Mouse (Mus musculus) embryonic facial prominence, embryonic 10.5 days (tissue): ENCODE results near the gene Fam122a. TPM values are rescaled to one million over a fixed set of nuclear protein-coding genes. Genes with fewer than 3 reads are reported as not detected.

Experiments
- DNase-seq: peaks from one replicate; pipeline ENCODE4 v3.0.0-alpha.2; 2017; ENCODE audit warnings: low spot score
- H3K27ac ChIP-seq: fragments of 300-500 bp; sonication (generic); replicated peaks from 2 replicates; pipeline ENCODE4 v1.5.1; 2016; ENCODE audit warnings: mild to moderate bottlenecking
- H3K27me3 ChIP-seq: fragments of 300-500 bp; sonication (generic); replicated peaks from 2 replicates; pipeline ENCODE4 v1.6.1; 2016; ENCODE audit warnings: low read depth, mild to moderate bottlenecking; ENCODE audit not compliant: poor library complexity, severe bottlenecking
- H3K36me3 ChIP-seq: fragments of 300-500 bp; sonication (generic); replicated peaks from 2 replicates; pipeline ENCODE4 v1.6.1; 2016; ENCODE audit warnings: mild to moderate bottlenecking, moderate library complexity
- H3K4me1 ChIP-seq: fragments of 300-500 bp; sonication (generic); 2 replicates; pipeline ENCODE4 v1.6.1; 2016
- H3K4me3 ChIP-seq: fragments of 300-500 bp; sonication (generic); 2 replicates; pipeline ENCODE4 v1.5.1; 2016; ENCODE audit warnings: mild to moderate bottlenecking, moderate library complexity
- H3K9me3 ChIP-seq: fragments of 300-500 bp; sonication (generic); 2 replicates; pipeline ENCODE4 v1.6.1; 2016; ENCODE audit warnings: mild to moderate bottlenecking
- WGBS: fragments of 180-500 bp; shearing (Covaris S2); methylation state at CpG from one replicate; pipeline ENCODE4 v1.1.7; 2016; 5-methylcytosine and 5-hydroxymethylcytosine counted together
- polyA plus RNA-seq: library from polyadenylated mRNA; unstranded; fragments of >200 nt; fragmentation: Nextera tagmentation; extraction: Ambion mirVana; gene quantifications from 2 replicates; pipeline ENCODE4 v1.2.1, GENCODE M21; 2016

The Fam122a gene
- polyA plus RNA-seq, 1 experiment from 2014 or later: 46.2 TPM

- peak overlapping the region; percentile 77 for H3K4me3 ChIP-seq
- peaks cover 17% of the 10 kb centered on the region for H3K4me1 ChIP-seq
- no peaks in the 10 kb centered on the region for H3K9me3 ChIP-seq
- H3K27me3 ChIP-seq: no peaks in the 10 kb centered on the region
- peaks cover 5% of the 10 kb centered on the region; the same call in 1 of the 2 replicates for H3K36me3 ChIP-seq
- H3K27ac ChIP-seq: peak overlapping the region; percentile 96
- peak; percentile 27 for DNase-seq
- 1% methylated on average over 11 of the region's 11 CpGs for WGBS
Observed at GRCm38 (mm10) chr19:24476461-24476860, 695 bp downstream of the Fam122a start.

- 88% methylated on average over 6 of the region's 6 CpGs for WGBS
- Histone ChIP-seq H3K27me3 (no peaks in the 10 kb centered on the region), H3K4me1 (peaks cover 17% of the 10 kb centered on the region), H3K4me3 (no peak overlapping the region; the same call in 1 of the 2 replicates), H3K27ac (no peak overlapping the region), H3K36me3 (peaks cover 5% of the 10 kb centered on the region; the same call in 1 of the 2 replicates), H3K9me3 (no peaks in the 10 kb centered on the region)
- no peak for DNase-seq
Observed at GRCm38 (mm10) chr19:24475281-24475680, 1.9 kb downstream of the Fam122a start.

DNA sequence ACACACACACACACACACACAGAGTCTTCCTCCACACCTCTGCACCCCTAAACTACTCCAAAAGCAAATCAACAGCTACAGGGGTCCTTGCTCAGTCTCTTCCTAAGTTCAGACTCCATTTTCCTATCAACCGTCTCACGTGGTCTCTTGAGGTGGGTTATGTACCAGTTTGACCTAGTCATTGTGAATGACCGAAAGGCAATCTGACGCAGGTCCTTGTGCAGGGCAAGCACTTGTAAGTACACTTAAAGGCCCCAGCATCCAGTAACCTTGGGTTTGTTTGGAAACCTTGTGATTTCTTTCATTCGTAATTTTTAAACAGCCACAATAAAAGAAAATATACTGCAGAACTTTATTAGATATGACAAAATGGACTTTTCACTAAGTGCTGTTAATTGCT, 4.6 kb downstream of the Fam122a start:
- no peaks in the 10 kb centered on the region for H3K27me3 ChIP-seq
- peaks cover 5% of the 10 kb centered on the region; the same call in 1 of the 2 replicates for H3K36me3 ChIP-seq
- WGBS: 89% methylated on average over 5 of the region's 5 CpGs
- no peaks in the 10 kb centered on the region for H3K9me3 ChIP-seq
- H3K27ac ChIP-seq: no peak overlapping the region
- no peak overlapping the region for H3K4me3 ChIP-seq
- DNase-seq: no peak
- H3K4me1 ChIP-seq: peaks cover 14% of the 10 kb centered on the region; the same call in 1 of the 2 replicates

- H3K4me3 ChIP-seq: no peak overlapping the region
- no peak for DNase-seq
- no peaks in the 10 kb centered on the region for H3K9me3 ChIP-seq
- 89% methylated on average over 6 of the region's 6 CpGs for WGBS
- no peaks in the 10 kb centered on the region for H3K27me3 ChIP-seq
- H3K4me1 ChIP-seq: peaks cover 14% of the 10 kb centered on the region; the same call in 1 of the 2 replicates
- peaks cover 5% of the 10 kb centered on the region; the same call in 1 of the 2 replicates for H3K36me3 ChIP-seq
- H3K27ac ChIP-seq: no peak overlapping the region
Observed at GRCm38 (mm10) chr19:24471538-24471937, 5.6 kb downstream of the Fam122a start.

GRCm38 (mm10) chr19:24469216-24469615, 7.9 kb downstream of the Fam122a start:
- Histone ChIP-seq H3K36me3 (peaks cover 5% of the 10 kb centered on the region; the same call in 1 of the 2 replicates), H3K27ac (no peak overlapping the region), H3K27me3 (no peaks in the 10 kb centered on the region), H3K4me1 (no peaks in the 10 kb centered on the region), H3K9me3 (no peaks in the 10 kb centered on the region), H3K4me3 (no peak overlapping the region)
- DNase-seq: no peak
- WGBS: 61% methylated on average over 4 of the region's 4 CpGs

- H3K9me3 ChIP-seq: no peaks in the 10 kb centered on the region
- no peak for DNase-seq
- H3K36me3 ChIP-seq: peaks cover 5% of the 10 kb centered on the region; the same call in 1 of the 2 replicates
- H3K4me3 ChIP-seq: no peak overlapping the region
- WGBS: 64% methylated on average over 3 of the region's 3 CpGs
- H3K4me1 ChIP-seq: no peaks in the 10 kb centered on the region
- no peaks in the 10 kb centered on the region for H3K27me3 ChIP-seq
- no peak overlapping the region for H3K27ac ChIP-seq
Observed at GRCm38 (mm10) chr19:24468616-24469015, 8.5 kb downstream of the Fam122a start.

GRCm38 (mm10) chr19:24463011-24463410, 14.1 kb downstream of the Fam122a start:
- H3K4me1 ChIP-seq: no peaks in the 10 kb centered on the region
- no peaks in the 10 kb centered on the region for H3K27me3 ChIP-seq
- DNase-seq: no peak
- H3K9me3 ChIP-seq: no peaks in the 10 kb centered on the region
- H3K4me3 ChIP-seq: no peak overlapping the region
- H3K36me3 ChIP-seq: no peaks in the 10 kb centered on the region
- H3K27ac ChIP-seq: no peak overlapping the region
- WGBS: 94% methylated on average over 3 of the region's 3 CpGs

- Histone ChIP-seq H3K4me3 (no peak overlapping the region), H3K27me3 (no peaks in the 10 kb centered on the region), H3K9me3 (no peaks in the 10 kb centered on the region), H3K36me3 (no peaks in the 10 kb centered on the region), H3K27ac (no peak overlapping the region), H3K4me1 (peaks cover 23% of the 10 kb centered on the region)
- 92% methylated on average over 6 of the region's 6 CpGs for WGBS
- DNase-seq: no peak
Observed at GRCm38 (mm10) chr19:24456591-24457231, 20.4 kb downstream of the Fam122a start.

- Histone ChIP-seq H3K27me3 (no peaks in the 10 kb centered on the region), H3K4me1 (peaks cover 26% of the 10 kb centered on the region), H3K4me3 (no peak overlapping the region), H3K9me3 (no peaks in the 10 kb centered on the region), H3K27ac (no peak overlapping the region), H3K36me3 (no peaks in the 10 kb centered on the region)
- DNase-seq: no peak
- WGBS: 77% methylated on average over 6 of the region's 6 CpGs
Observed at GRCm38 (mm10) chr19:24455249-24455960, 21.8 kb downstream of the Fam122a start.

DNA sequence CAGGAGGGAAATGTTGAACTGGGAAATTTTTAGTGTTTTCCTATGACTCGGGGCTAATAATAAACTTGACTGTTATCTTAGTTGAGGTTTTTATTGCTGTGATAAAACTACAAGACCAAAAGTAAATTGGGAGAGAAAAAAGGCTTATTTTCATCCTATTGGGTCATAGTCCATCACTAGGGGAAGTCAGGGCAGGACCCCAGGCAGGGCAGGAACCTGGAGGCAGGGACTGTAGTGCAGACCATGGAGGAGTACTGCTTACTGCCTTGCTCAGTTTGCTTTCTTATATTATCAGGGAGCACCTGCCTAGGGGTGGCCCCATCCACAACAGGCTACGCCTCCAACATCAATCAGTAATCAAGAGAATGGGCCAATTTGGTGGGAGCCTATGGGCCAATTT, 22.7 kb downstream of the Fam122a start:
- Histone ChIP-seq H3K4me1 (peaks cover 26% of the 10 kb centered on the region), H3K27ac (no peak overlapping the region), H3K27me3 (no peaks in the 10 kb centered on the region), H3K36me3 (no peaks in the 10 kb centered on the region), H3K4me3 (no peak overlapping the region), H3K9me3 (no peaks in the 10 kb centered on the region)
- 93% methylated on average over 2 of the region's 2 CpGs for WGBS
- DNase-seq: no peak

GRCm38 (mm10) chr19:24453379-24453778, 23.8 kb downstream of the Fam122a start:
- H3K4me3 ChIP-seq: no peak overlapping the region
- H3K27me3 ChIP-seq: no peaks in the 10 kb centered on the region
- no peak for DNase-seq
- H3K4me1 ChIP-seq: peaks cover 26% of the 10 kb centered on the region
- no peak overlapping the region for H3K27ac ChIP-seq
- no peaks in the 10 kb centered on the region for H3K9me3 ChIP-seq
- 78% methylated on average over 13 of the region's 13 CpGs for WGBS
- H3K36me3 ChIP-seq: no peaks in the 10 kb centered on the region

DNA sequence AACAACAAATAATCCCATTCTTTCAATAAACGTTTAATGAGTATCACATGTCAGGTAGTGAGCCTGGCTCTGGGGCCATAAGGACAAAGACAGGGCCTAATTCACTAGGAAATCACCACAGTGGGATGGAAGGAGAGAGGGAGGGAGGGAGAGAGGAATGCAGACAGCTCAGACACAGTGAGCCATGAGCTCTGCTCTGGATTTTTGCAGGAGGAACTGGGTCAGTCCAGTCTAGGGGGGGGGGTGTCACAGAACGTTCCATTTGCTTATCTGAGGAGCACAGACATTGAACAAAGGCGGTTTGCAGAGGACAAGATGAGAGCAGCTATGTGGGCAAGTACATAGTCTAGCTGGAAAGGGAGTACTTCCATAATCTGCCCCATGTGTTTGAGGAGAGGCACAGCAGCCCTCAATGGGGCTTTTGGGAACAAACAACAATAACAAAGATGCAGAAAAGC, 24.7 kb downstream of the Fam122a start:
- H3K36me3 ChIP-seq: no peaks in the 10 kb centered on the region
- H3K4me1 ChIP-seq: peaks cover 26% of the 10 kb centered on the region
- no peaks in the 10 kb centered on the region for H3K27me3 ChIP-seq
- H3K9me3 ChIP-seq: no peaks in the 10 kb centered on the region
- H3K4me3 ChIP-seq: no peak overlapping the region
- 19% methylated on average over 3 of the region's 3 CpGs for WGBS
- peak overlapping the region; percentile 80 for H3K27ac ChIP-seq
- DNase-seq: peak; percentile 51

GRCm38 (mm10) chr19:24451626-24452025, 25.5 kb downstream of the Fam122a start:
- Histone ChIP-seq H3K4me1 (peaks cover 26% of the 10 kb centered on the region), H3K36me3 (no peaks in the 10 kb centered on the region), H3K27me3 (no peaks in the 10 kb centered on the region), H3K27ac (peak overlapping the region; percentile 80; the same call in 1 of the 2 replicates), H3K4me3 (no peak overlapping the region), H3K9me3 (no peaks in the 10 kb centered on the region)
- WGBS: 86% methylated on average over 3 of the region's 3 CpGs
- no peak for DNase-seq
